Mouse (Mus musculus) heart, embryonic 16.5 days (tissue): ENCODE data around the gene Krt42. TPM values are rescaled to one million over a fixed set of nuclear protein-coding genes. Genes with fewer than 3 reads are reported as not detected.

Experiments used
- ATAC-seq: fragments of 200-750 bp; cut with Nextera tagmentation; replicated peaks from 2 replicates; pipeline ENCODE4 v1.8.0; 2017; ENCODE audit warnings: moderate number of reproducible peaks; ENCODE audit not compliant: insufficient read depth, low FRiP score; ENCODE audit errors: extremely low read depth
- H3K27ac ChIP-seq: fragments of 300-500 bp; sonication (generic); 2 replicates; pipeline ENCODE4 v1.5.1; 2014; ENCODE audit warnings: mild to moderate bottlenecking, low read length, control low read depth, moderate library complexity
- H3K27me3 ChIP-seq: fragments of 300-500 bp; sonication (generic); 2 replicates; pipeline ENCODE4 v1.6.1; 2014; ENCODE audit warnings: low read length, mixed read lengths; ENCODE audit not compliant: control insufficient read depth, insufficient read depth
- H3K36me3 ChIP-seq: fragments of 300-500 bp; sonication (generic); 2 replicates; pipeline ENCODE4 v1.6.1; 2014; ENCODE audit not compliant: control insufficient read depth, insufficient read depth
- H3K4me1 ChIP-seq: fragments of 300-500 bp; sonication (generic); 2 replicates; pipeline ENCODE4 v1.6.1; 2014; ENCODE audit warnings: low read length, mixed read lengths; ENCODE audit not compliant: control insufficient read depth, insufficient read depth
- H3K4me2 ChIP-seq: fragments of 300-500 bp; sonication (generic); 2 replicates; pipeline ENCODE4 v1.6.1; 2014; ENCODE audit warnings: low read depth, mild to moderate bottlenecking, control low read depth, low read length
- H3K4me3 ChIP-seq: fragments of 300-500 bp; sonication (generic); 2 replicates; pipeline ENCODE4 v1.5.1; 2014; ENCODE audit warnings: mild to moderate bottlenecking, control low read depth, low read length
- H3K9ac ChIP-seq: fragments of 300-500 bp; sonication (generic); 2 replicates; pipeline ENCODE4 v1.6.1; 2014; ENCODE audit warnings: low read length, control low read depth
- H3K9me3 ChIP-seq: fragments of 300-500 bp; sonication (generic); replicated peaks from 2 replicates; pipeline ENCODE4 v1.6.1; 2016; ENCODE audit warnings: low read length; ENCODE audit not compliant: control insufficient read depth
- WGBS: fragments of 180-500 bp; shearing (Covaris S2); extraction: QIAGEN DNeasy Blood & Tissue Kit; methylation state at CpG from one replicate; pipeline ENCODE4 v1.1.7; 2014; 5-methylcytosine and 5-hydroxymethylcytosine counted together
- polyA plus RNA-seq: library from polyadenylated mRNA; unstranded; fragments of >200 nt; fragmentation: Nextera tagmentation; extraction: Ambion mirVana; gene quantifications from 2 replicates; pipeline ENCODE4 v1.2.1, GENCODE M21; 2015

The Krt42 gene
- polyA plus RNA-seq, 1 experiment from 2014 or later: not detected

- Histone ChIP-seq H3K27ac (no peak overlapping the region), H3K9ac (no peak overlapping the region), H3K4me3 (no peak overlapping the region), H3K27me3 (peaks cover 12% of the 10 kb centered on the region), H3K4me1 (no peaks in the 10 kb centered on the region), H3K4me2 (no peak overlapping the region), H3K36me3 (no peaks in the 10 kb centered on the region), H3K9me3 (no peaks in the 10 kb centered on the region)
- 22% methylated on average over 13 of the region's 13 CpGs for WGBS
- no peak for ATAC-seq
Measured at GRCm38 (mm10) chr11:100262058-100262980, 7.4 kb downstream of the Krt42 start.

- WGBS: 70% methylated on average over 9 of the region's 9 CpGs
- no peaks in the 10 kb centered on the region for H3K4me1 ChIP-seq
- no peak overlapping the region for H3K4me2 ChIP-seq
- no peaks in the 10 kb centered on the region for H3K9me3 ChIP-seq
- ATAC-seq: no peak
- H3K36me3 ChIP-seq: no peaks in the 10 kb centered on the region
- no peak overlapping the region for H3K27ac ChIP-seq
- H3K9ac ChIP-seq: no peak overlapping the region
- H3K4me3 ChIP-seq: no peak overlapping the region
- peaks cover 12% of the 10 kb centered on the region for H3K27me3 ChIP-seq
Measured at GRCm38 (mm10) chr11:100261235-100261605, 8.5 kb downstream of the Krt42 start.

GRCm38 (mm10) chr11:100260514-100261234, 9.0 kb downstream of the Krt42 start, which contains the start of gene Krt17:
TSS of gene Krt17 (minus strand) at chr11:100261029.
- H3K9ac ChIP-seq: no peak within 1 kb of the TSS
- H3K4me1 ChIP-seq: no peaks in the 10 kb centered on the region
- no peaks in the 10 kb centered on the region for H3K9me3 ChIP-seq
- 68% methylated on average over 21 of the region's 21 CpGs for WGBS
- H3K4me3 ChIP-seq: no peak within 1 kb of the TSS
- H3K4me2 ChIP-seq: peak within 1 kb of the TSS; percentile 21; the same call in 1 of the 2 replicates
- H3K27ac ChIP-seq: no peak within 1 kb of the TSS
- peaks cover 12% of the 10 kb centered on the region for H3K27me3 ChIP-seq
- H3K36me3 ChIP-seq: no peaks in the 10 kb centered on the region
- 0 out of 2 replicates have a peak, but pooled peaks have one; percentile 28 for ATAC-seq

- no peak overlapping the region for H3K4me3 ChIP-seq
- 87% methylated on average over 9 of the region's 9 CpGs for WGBS
- ATAC-seq: no peak
- H3K27me3 ChIP-seq: peaks cover 11% of the 10 kb centered on the region
- no peaks in the 10 kb centered on the region for H3K36me3 ChIP-seq
- H3K27ac ChIP-seq: no peak overlapping the region
- no peak overlapping the region for H3K4me2 ChIP-seq
- H3K9me3 ChIP-seq: no peaks in the 10 kb centered on the region
- H3K4me1 ChIP-seq: no peaks in the 10 kb centered on the region
- H3K9ac ChIP-seq: no peak overlapping the region
Measured at GRCm38 (mm10) chr11:100259079-100259478, 10.6 kb downstream of the Krt42 start.

GRCm38 (mm10) chr11:100257967-100258366, 11.7 kb downstream of the Krt42 start:
- peaks cover 7% of the 10 kb centered on the region for H3K27me3 ChIP-seq
- no peak overlapping the region for H3K4me2 ChIP-seq
- ATAC-seq: no peak
- H3K9me3 ChIP-seq: no peaks in the 10 kb centered on the region
- H3K4me3 ChIP-seq: no peak overlapping the region
- H3K27ac ChIP-seq: no peak overlapping the region
- no peaks in the 10 kb centered on the region for H3K4me1 ChIP-seq
- H3K9ac ChIP-seq: no peak overlapping the region
- H3K36me3 ChIP-seq: no peaks in the 10 kb centered on the region
- WGBS: 83% methylated on average over 1 of the region's 1 CpGs

GRCm38 (mm10) chr11:100255514-100255913, 14.2 kb downstream of the Krt42 start:
- Histone ChIP-seq H3K4me3 (no peak overlapping the region), H3K4me2 (no peak overlapping the region), H3K9me3 (no peaks in the 10 kb centered on the region), H3K4me1 (no peaks in the 10 kb centered on the region), H3K9ac (no peak overlapping the region), H3K27me3 (no peaks in the 10 kb centered on the region), H3K27ac (no peak overlapping the region), H3K36me3 (no peaks in the 10 kb centered on the region)
- 84% methylated on average over 6 of the region's 6 CpGs for WGBS
- no peak for ATAC-seq

GRCm38 (mm10) chr11:100254360-100255090, 15.1 kb downstream of the Krt42 start:
- H3K4me1 ChIP-seq: no peaks in the 10 kb centered on the region
- no peak overlapping the region for H3K4me2 ChIP-seq
- no peak for ATAC-seq
- H3K36me3 ChIP-seq: no peaks in the 10 kb centered on the region
- no peaks in the 10 kb centered on the region for H3K9me3 ChIP-seq
- no peak overlapping the region for H3K4me3 ChIP-seq
- no peak overlapping the region for H3K9ac ChIP-seq
- WGBS: 53% methylated on average over 5 of the region's 5 CpGs
- no peaks in the 10 kb centered on the region for H3K27me3 ChIP-seq
- H3K27ac ChIP-seq: no peak overlapping the region

- no peak within 1 kb of the TSS for H3K4me3 ChIP-seq
- 68% methylated on average over 7 of the region's 7 CpGs for WGBS
- H3K9ac ChIP-seq: no peak within 1 kb of the TSS
- no peaks in the 10 kb centered on the region for H3K4me1 ChIP-seq
- H3K36me3 ChIP-seq: no peaks in the 10 kb centered on the region
- no peak for ATAC-seq
- H3K27ac ChIP-seq: no peak within 1 kb of the TSS
- no peaks in the 10 kb centered on the region for H3K27me3 ChIP-seq
- H3K4me2 ChIP-seq: no peak within 1 kb of the TSS
- H3K9me3 ChIP-seq: no peaks in the 10 kb centered on the region
Measured at GRCm38 (mm10) chr11:100248852-100249465, 20.7 kb downstream of the Krt42 start, which contains the start of gene Krt16. TSS of gene Krt16 (minus strand) at chr11:100248902.
